Mouse (Mus musculus): ENCODE results near the gene Gm28308.
A peak's percentile ranks its signal among the peaks of the same experiment; 100 is the strongest.

Gene Gm28308

DNA sequence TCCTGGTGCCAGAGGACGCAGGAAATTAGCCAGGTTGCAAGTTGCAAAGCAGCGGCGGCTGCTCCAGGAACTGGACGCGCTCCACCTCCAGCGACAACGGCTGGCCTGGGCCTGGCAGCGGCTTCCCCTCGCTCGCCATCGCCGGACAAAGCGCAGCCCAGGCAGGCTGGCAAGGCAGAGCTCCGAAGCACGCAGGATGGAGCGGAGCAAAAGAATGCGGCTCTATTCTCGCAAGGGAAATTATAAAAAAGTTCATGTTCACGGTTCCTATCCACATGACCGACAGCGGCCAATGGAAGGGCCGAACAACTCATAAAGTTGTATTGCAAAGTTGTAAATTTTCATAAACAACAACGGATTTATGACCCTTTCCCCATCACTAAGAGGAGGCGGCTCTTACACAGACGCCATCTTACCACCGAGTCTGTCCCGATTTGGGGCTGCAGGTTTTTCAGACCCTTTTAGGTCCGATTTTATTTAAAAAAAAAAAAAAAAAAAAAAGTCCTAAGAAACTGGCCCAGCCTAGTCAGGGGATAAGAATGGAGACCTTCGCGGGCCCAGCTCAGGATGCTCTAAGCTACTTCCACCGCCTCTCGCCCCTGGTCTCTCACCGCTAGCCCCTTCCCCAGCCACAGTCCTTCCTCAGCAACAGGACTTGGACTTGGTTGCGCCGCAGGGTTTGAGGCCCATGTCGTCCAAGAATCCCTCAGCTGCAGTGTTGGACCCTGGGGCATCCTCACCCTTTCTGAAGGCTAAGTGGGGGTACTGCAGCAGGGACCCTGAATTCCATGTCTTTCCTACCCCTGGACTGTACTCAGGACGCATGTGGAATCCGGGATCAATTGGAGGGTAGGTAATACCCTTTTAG lies at the start of gene Gm28308, which contains the start of gene Hoxa3:
TSS of gene Gm28308 (minus strand) at position 221 of the 868 bp plus-strand sequence.
TSS of gene Hoxa3 (minus strand) at position 218 of the 868 bp plus-strand sequence.
- DNase-seq, result no peak

DNA sequence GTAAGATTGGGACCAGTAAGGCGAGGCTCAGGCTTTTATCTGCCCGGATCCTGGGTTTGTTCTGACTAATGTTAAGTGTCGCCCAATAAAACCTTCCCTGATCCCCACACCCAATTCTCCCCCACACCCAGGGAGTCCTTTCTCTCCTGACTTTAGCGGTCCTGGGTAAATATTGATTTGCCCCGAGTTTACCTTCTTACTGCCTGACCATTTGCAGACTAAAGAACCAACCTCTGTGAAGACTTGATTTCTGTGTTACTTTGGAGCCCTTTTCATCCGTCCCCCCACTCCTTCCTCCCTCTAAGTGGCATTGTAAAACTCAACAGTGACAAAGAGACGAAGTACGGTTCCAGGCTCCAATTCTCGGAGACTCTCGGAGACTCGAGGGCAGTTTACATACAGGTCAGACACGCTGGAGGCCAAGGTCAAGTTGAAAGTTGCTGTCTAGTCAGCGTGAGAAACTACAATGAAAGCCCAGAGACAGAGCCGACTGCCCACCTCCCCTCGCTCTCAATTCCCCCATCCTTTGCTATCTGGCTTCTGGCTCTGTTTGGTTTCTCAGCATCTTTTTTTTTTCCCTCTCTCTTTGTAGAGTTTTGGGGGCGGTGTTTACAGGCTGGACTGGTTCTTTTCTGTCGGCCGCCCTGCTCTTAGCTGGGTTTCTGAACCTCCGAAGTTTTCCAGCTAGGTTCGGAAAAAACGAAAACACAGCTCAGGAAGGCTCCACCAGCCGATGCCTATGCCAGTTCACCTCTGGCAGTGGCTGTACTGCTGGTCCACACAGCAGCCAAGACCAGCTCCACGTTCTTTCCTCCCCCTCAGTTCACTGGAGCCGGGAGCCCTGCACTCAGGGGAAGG lies 49.6 kb upstream of the Gm28308 start:
- DNase-seq, result no peak

DNA sequence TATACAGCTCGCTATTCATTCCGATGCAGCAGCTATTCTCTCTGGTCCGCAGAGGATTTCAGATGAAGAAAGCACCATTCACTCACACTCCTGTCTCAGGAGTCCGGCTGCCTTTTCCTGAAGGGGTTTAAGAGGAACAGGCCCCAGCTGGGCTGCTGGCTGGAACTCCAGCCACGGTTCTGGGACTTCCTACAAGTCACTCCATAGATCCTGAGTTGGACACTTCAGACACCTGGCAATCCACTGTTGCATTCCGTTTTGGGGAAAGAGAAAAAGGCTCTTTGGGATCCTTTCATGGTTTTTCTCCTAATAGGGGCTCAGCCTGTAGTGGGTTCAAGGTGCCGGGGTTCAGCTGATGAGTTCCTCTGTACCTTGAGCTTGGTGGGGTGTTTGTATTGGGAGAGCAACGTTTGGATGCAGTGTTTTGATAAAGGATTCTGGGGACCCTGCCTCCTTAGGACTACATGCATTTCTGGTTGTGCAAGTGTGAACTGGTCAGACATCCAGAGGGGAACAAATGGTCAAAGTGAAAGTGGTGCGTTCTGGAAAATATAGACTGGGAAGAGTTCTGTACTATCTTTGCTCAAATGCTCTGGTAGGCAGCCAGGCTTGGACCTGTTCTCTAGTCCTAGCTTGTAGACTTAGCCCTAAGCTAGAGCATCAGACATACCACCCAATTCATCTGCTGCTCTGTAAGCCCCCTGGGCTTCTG lies 48.8 kb upstream of the Gm28308 start:
- no peak for DNase-seq

DNA sequence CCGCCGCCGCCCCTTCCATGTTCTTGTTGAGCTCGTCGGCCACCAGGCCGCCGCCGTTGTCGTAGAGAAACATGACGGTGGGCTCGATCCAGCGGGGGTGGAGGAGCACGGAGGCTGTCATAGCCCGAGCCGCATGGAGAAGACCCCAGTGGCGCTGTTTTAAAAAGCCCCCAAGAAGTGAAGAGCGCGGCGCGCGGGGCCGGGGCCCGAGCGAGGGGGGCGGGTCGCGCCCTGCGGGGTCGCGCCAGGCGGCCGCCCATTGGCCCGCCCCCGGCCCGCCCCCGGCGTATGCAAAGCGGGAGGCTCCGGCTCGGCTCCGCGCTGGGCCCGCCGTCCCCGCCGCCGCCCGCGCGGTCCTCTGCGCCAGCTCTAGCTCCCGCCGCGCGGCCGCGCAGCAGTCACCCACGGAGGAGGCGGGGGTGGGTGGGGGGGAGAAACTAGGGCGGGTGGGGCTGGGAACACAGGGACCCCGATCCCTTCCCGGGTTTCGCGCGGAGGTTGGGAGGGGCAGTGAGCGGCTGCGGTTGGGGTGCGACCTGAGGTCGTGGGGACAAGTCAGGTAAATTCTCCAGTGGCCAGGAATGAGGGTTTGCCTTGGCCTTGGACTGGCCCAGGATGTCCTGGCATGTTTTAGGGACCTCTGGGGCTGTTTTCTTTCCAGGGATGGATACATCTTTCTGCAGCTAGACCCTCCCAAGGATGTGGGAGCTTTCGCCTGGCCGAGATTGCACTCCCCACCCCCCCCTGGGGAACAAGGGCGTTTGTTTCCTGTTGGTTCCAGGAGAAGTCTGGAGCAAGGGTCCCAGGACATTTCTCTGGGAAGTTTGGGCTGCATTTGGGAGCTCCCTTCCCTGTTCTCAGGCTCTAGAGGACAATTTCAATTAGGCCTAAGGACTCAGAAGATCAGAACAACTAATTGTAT lies 47.8 kb upstream of the Gm28308 start, which contains the start of gene Hoxa13:
TSS of gene Hoxa13 (minus strand) at position 227 of the 922 bp plus-strand sequence.
- no peak for DNase-seq

DNA sequence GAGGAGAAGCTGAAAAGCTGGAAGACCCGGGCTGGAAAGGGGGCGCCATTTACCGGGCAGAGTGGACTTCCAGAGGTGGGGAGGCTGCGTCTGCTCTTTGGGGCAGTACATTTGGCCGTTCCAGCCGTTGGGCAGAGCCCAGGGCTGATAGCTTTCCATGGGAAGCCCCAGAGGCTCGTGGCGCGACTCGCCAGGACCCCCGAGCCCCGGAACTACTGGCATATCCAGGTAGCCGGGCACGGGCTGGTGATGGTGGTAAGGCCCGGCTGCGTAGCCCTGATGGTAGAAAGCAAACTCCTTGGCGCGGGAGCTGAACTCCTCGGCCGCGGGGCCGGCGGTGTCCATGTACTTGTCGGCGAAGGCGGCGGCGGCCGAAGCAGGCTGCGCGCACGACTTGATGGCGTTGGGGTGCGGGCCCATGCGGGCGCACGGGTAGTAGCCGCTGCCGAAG lies 46.7 kb upstream of the Gm28308 start:
- DNase-seq, result no peak

DNA sequence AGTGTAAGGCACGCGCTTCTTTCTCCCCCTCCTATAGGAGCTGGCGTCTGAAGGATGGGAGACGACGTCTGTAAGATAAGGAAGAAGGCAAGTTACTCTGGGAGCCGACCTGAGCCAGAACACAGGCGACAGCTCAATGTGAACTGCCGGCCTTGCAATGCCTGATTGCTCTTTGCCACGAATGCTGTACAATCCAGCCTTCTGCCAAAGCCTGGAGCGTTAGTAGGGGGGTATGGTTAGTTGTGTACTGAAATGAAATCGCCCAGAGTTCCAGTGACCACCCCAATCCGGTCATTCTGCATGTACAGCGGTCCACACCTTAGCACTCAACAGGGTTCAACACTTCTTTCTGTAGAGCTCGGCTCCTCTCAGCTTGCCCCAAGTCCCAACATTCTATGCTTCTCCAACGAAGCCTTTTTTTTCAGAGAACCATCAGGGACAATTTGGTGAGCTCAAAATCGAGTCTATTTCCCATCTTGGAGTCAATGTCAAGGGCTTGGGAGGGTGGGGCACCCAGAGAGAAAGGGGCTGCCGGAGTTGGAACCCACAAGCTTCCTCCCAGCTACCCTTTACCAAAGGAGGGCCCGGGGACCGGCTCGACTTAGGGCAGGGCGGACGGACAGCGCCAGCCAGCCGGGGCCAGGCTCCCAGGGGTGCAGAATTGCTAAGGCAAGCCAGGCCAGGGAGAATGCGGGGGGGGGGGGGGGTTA lies 46.1 kb upstream of the Gm28308 start:
- no peak for DNase-seq

DNA sequence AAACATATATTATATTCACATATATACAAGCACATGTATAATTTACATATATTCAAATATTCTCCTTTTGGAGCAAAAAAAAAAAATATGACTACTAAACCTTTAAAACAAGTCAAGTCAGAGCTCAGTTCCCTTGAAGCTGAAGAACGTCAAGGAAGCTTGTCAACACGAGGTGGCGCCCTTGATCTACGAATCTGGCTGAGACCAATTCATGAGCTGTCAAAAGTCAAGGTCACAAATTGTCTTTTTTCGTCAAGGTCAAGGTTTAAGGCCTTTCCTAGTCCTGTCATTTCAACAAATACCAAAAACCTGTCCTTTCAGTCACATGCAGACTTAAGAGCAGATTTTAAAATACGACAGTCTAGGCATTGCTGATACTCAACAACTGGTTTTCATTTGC lies 43.8 kb upstream of the Gm28308 start:
- DNase-seq, result peak; percentile 50

DNA sequence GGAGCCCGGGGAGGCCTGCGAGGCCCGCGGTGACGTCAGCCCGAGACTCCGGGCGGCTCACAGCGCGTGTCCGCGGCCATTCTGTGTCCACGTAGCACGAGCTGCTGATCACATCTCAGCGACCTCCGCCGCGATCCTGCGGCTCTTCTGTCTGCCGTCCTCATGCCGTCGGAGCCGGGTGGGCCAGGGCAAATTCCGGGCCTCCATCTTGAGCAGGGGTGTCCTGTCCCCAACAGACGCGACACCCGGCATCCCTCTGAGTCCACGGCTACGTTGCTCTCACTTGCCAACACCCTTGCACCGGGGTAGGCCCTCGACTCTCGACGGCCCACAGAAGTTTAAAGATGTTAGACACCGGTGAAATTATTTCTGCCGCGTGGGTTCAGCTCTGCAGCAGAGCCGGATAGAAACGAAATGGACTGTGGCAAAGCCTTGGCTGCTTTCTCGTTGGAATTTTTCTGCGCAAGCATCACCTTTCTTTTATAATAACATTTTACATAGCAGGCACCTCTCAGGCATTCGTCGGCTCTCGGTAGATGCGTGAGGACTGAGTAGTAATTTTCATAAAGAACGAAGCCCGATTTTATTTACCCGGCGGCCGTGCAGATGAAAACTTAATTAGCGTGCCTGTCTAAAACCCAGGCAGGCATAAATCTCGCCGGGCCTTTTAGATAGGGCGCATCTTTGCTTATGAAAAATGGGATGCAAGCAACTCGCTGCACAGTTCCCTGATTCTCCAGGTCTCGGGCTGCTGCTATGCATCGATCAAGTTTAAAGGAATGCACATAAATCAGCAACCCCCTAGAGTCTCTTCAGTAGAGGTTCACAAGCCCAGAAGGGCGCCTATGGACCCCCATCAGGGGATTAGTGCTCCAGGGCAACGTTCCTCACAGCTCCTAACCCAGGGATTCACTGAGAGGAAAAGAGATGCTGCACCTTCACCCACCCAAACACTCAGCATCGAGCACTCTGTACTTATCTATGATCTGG lies 40.7 kb upstream of the Gm28308 start:
- DNase-seq, result no peak

DNA sequence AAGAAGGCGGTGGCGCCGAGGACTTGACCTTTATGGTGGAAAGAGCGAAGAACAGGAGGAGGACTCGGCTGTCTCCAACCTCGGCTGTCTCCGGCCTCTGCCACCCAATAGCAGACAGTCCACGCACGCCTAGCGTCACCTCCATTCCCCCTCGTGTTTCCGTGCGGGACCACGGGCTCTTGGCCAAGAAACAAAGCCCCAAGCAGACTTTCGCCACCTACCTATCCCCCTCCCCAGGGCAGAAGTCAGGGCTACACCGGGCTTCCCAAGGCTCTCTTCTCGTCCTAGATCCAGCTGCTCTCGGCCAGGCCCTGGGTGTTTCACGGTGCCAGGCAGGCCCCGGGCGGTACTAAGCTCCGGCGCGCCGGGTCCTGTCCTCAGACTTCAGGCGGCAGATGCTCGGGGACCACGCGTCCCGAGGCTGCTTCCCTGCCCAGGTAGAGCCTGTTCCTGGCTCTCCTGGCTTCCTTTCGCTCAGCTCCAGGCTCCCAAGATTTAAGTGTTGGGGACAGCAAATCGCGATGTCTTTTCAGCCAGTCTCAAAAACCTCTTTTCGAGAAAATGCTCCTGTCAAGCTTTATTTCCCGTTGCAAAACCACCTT lies 39.7 kb upstream of the Gm28308 start:
- DNase-seq, result no peak

DNA sequence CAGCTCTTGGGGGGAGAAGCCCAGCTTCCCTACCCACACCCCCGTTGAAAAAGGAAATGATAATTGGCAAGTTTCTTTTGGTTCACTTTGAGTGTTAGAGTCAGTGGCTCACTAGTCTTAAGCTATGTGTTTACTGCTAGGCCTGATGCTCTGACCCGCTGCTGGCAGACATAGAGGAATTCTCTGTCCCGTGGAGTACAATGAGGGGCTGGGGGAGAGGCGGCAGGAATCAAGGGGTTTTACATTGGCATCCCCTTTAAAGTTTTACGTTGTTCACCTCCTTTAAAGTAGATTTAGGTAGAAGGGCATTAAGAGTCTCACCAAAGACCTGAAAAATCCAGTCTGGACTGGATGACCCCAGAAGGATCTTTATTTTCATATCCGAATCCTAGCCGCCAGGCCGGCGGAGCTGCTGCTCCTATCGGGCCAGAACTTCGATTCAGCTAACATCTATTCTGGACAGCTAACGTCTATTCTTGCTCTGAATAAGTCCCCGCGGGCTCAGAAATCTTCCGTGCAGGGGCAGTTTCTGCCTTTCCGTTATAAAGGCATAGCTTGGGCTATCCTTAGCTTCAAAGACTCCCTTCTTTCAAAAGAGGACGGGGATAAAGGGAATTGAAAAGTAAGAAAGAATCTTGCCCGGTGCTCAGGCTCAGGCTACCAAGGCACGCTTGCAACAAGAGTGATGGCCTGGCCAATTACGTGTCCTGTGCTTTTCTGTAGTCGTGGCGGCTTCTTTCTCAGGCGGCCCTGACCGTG lies 39.1 kb upstream of the Gm28308 start:
- DNase-seq, result no peak

DNA sequence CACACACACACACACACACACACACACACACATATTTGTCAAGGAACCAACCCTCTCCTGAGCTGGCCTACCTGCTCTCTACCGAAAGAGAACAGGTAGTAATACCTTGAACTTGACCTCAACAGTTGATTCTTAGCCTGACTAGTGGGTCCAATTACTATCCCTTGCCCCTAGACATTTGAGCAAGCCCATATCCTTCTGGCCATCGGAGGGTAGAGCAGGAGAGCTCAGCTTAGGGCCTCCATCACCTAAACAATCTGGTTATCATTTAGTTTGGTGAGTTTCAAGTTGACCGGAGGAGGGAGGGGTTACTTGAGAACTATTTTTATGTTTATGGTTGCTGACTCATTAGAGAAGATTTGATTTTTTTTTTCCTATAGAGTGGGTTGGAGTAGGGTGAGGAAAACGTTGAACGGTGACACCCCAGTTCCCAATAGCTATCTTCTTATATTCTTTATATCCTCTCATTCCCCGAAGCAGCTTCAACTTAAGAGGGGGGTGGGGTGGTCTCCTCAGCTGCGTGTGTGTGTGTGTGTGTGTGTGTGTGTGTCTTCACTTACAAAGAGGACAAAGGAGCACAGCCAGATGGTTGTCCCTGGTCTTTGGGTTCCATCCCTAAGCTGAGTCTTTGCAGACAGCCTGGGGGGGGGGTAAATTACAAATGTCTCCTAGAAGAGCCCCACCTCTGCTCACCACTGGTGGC lies 38.2 kb upstream of the Gm28308 start:
- DNase-seq, result no peak

DNA sequence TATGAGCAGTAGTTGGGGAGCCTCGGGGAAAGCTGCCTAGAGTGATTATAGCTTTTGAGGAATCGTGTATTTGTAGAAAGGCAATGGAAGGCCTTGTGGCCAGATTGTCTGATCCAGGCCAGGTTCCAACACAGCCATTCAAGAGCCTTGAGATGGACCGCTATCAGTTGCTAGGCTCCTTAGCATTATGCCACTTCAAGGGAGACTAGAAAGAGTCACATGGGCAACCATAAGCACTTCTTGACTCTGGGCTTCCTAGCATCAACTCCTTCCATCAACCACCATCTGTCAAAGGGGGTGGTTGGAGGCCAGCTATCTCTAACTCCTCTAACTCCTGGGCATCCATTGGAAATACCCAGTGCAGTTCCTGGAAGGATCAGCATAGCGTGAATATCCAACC lies 36.7 kb upstream of the Gm28308 start:
- DNase-seq, result no peak

DNA sequence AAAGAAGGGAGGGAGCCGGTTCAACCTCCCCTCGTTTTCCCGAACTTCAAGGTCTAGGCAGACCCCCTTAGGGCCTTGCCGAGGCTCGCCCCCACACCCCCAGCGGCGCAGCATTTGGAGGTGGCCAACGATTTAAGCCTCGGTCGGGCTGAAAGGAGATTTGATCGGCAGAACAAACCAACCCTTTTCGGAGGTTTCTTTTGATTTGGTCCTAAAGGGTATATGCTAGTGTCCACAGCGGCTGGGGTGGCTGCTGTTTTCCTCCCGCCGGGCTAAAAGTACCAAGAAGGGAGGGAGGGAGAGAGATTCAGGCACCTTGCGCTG lies 36.2 kb upstream of the Gm28308 start:
- DNase-seq, result no peak

DNA sequence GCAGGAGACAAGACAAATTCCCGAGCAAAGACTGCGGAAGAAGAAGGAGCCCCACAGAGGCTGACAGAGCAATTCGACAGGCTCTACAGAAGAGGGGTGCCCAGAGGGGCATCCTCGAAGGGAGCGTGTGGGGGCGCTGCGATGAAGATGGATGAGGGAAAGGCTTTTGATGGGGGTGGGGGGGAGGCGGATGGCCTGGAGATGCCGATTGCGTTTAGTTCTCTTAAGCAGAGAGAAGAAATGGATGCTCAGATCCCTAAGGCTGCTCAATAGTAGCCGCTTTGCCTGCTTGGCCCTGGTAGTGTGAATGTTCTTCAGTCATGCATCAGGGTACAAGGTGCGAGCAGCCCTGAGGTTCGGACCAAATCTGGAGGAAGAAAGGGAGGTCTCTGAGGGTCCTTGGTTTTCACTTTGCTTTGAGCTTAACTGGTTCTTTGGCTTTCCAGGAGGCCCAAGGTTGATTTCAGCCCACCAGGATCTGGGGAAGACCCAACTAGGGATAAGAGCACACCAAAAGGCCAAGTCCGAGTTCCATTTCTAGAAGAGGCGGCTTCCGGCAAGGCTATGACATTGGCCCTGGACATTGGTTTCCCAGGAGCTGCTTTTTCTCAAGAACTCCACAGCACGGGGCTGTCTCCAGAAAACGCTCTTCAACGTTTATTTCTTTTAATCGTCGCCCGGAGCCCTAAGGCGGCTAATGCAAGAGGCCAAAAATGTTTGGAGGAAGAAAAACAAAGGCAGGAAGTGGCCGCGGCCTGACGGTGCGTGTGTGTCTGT lies 35.7 kb upstream of the Gm28308 start:
- DNase-seq, result no peak

DNA sequence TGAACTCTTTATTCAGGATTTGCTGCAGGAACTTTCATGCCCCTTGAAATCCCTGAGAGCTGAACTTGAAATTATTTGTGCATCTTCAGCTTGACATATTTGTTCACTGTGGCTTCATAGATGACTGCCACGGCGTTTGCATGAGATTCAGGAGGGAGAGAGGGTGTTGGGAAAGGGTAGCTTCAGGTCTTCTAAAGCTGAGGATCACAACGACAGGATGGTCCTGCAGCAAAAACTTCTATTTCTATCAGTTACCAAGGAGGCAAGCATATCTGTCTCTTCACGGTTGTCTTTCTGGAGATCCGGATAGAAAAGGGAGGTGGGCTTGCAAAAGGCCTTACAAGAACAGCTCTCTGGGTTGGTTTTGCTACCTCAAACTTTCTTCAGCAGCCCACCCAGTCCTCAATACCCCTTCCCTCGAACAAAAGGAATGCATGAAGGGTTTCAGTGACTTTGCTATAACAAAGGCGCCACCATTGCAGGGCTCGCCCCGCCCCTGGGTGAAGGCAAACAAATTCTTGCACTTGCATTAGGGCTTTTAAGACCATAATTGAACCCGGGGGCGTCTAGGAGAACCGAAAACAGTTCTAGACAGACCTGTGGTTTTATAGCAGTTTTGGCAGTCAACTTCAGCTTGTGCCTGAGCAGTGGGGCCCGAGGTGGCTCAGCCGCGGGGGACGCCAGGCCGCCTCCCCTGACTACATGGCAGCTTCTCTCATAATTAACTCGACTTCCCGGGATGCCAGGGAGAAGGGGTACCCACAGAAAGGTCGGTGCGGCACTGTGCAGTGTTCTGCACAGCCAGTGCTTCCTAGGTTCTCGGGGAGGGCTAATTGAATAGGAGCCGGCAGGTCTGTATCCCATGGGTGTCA lies 34.9 kb upstream of the Gm28308 start:
- no peak for DNase-seq

DNA sequence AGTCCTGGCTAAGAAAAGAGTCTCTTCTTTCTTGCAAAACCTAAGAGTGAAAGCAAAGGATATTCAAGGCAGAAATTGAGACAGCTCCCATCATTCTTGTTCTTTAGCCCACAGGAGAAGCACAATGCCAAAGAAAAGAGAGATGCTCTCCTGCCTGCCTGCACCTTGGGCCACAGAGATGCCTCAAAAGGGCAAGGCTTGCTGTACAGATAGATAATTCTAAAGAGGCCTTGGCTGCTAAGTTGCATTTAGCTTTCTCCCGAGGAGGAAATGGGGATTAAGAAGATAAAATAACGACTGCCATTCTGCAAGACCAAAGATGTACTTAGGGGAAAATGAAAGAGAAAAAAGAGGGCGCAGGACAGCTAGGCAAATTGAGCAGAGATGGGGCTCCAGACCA lies 33.8 kb upstream of the Gm28308 start:
- no peak for DNase-seq
